Mouse (Mus musculus) right cerebral cortex, postnatal 4 days (tissue): Measurements from ENCODE around the gene Cass4.

ENCODE experiments used
- DNase-seq: peaks from one replicate; pipeline ENCODE4 v3.0.0-alpha.2; 2022

Gene Cass4

DNA sequence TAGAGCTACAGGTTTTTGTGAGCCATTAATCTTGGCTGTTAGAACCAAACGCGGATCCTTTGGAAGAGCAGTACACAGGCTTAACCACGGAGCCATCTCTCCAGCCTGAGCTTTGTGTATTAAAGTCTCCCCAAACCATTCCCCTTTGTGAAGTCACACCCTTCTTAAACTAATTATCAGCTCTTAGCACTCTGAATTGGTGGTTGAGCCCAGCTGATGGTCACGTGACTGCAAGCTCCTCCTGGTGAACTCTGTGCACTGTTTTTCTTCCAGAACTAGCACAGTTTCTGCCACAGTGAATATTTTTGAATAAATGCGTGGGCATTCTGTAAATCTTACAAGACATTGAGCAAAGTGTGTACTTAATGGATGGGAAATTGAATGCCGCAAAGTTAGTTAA lies 47.6 kb downstream of the Cass4 start:
- no peak for DNase-seq

DNA sequence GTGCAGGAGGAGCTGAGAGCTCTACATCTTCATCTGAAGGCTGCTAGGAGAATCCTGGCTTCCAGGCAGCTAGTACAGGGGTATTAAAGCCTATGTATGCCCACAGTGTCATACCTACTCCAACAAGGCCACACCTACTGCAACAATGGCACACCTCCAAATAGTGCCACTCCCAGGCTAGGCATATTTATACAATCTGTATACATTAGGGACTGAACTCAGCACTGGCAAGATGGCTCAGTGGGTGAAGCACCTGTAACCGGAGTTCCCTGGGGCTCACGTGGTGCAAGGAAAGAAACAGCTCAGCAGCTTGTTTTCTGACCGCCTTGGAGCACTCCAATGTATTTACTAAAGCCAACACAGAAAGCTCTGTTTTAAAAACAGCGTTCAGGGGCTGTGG lies 52.0 kb downstream of the Cass4 start:
- DNase-seq = no peak

DNA sequence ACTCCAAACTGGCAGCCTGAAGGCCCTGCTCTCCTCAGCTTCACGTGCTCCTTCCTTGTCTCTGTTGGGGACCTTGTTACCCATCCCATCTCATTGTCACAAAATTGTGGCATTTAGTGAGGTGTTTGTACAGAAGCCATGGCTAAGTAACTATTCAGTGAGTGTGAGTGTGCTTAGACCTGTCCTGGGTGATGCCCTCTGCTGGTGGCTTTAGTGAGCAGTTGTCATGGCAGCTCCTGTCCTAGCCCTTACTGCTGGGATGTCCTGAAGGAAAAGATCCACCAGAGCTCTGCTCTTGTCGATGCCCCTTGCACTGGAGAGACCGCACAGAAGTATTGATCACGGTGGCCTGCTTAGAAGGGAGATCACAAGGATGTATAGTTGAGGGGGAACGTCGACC lies 53.7 kb downstream of the Cass4 start:
- DNase-seq = no peak

DNA sequence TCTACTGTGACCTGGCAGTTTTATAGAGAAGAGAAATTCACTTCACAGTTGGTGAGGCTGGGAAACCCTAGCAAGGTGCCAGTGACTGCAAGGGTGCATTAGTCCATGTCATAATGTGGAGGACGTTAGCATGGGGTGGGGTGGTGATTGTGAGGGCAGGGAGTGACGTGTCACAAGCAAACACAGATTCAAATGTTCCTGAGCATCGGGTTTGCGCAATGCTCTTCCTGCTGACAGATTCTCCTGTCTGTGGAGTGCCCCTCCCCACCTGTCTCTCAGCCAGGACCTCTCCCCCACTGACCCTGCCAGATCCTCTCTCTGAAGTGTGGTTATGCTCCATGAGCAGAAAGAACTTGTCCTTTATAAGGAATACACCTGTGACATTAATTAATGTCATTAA lies 54.7 kb downstream of the Cass4 start:
- DNase-seq = no peak

DNA sequence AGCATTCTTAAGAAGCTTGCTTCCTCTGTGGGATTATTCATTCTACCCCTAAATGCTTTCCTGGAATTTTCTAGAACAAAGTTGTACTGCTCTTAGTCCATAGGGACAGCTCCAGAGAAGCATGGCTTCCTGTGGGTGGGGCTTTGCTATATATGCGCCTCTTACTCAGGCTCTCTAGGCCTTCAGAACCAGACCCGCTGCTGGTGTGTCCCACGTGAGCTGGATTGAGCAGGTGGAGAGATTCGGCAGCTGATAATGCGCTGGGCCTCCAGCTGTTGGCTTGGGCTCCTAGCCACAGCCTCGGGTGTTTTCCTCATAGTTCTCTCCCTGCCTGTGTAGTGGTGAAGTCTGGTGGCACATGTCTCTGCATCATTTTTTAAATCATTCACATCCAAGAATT lies 57.0 kb downstream of the Cass4 start:
- DNase-seq = no peak

DNA sequence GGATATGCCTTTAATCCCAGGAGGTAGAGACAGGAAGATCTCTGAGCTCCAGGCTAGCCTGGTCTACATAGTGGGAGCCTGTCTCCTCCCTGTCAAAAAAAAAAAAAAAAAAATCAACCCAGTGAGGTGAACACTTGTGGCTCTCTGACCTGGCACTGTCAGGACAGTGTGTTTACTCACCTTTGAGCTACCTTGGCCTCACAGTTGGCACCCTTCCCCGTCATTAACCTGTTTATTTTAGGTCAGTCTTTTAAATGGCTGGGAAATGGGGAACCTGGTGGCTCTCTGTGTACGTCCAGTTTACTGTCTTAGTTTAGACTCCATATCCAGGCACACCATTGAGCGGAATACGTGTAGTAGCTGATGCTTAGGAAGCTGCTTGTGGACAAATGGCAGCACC lies 58.4 kb downstream of the Cass4 start:
- no peak for DNase-seq

DNA sequence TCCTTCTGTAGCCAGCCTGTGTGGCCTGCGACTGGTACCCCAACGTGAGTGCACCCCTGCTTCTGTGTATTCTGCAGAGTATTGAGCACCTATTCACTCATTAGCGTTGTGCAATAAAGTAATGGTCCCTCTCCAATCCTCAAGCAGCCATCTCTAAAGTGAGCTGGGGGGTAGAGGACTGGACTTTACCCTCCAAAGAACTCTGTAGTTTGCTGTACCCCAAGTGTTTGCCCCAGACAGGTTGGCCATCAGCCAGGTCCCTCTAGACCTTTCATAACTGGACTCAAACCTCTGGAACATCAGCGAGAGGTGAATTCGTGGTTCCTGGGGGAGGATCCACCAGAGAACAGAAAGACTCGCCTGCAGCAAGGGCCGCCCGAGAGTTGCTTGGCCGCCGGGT lies 58.9 kb downstream of the Cass4 start:
- DNase-seq = no peak

DNA sequence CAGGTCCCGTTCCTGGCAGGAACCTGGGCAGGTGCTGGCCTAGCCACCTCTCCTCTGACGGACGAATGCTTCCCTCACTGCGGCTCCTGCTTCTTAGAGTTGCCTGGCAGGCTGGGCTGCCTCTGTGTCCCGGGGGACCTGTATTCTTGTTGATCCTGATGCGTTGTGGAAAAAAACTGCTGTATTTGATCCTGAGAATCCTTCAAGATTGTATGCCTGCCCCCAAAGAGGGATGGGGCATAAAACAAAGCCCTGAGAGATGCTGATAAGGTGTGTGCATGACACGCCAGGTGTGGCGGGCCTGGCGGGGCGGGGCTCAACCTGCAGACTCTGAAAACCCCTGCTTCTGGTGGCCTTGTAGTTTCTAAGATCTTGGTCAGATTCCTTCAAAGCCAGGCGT lies 64.9 kb downstream of the Cass4 start, which contains the start of gene Gcnt7:
Gcnt7 (minus strand) TSS at position 101 of the 400 bp plus-strand sequence.
- no peak for DNase-seq

DNA sequence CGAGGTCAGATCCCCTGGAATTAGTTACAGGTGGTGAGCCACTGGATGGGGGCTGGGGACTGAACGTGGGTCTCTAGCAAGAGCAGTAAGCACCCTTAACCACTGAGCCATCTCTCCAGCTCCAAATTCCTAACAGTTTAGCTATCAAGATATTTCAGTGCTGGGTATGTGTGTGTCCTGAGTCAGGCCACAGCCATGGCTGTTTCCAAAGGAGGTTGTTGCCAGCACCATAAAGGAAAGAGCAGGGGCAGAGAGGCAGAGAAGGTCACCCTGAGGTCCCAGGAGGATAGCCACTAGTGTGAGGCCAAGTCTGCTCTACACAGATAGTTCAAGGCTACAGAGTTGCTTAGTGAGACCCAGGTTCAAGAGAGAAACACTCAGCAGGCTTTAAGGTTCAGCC lies 67.1 kb downstream of the Cass4 start:
- no peak for DNase-seq

DNA sequence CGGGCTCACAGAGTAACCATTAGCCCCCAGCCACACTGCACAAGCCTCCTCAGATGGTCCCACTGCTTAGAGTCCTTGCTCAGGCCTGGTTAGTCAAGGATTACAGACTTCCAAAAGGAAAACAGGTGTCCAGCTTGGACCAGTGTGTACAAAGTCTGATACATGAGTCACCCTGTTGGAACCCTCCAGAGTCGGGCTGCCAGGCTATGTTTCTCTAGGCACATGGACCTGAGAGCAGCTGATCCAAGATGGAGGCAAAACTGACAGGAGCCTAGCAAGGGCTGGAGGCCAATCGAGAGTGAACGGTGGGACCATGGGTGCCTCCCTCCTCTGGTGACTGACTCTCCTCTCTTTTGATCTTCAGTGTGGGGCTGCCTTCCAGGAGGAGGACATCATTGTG lies 69.2 kb downstream of the Cass4 start:
- no peak for DNase-seq

DNA sequence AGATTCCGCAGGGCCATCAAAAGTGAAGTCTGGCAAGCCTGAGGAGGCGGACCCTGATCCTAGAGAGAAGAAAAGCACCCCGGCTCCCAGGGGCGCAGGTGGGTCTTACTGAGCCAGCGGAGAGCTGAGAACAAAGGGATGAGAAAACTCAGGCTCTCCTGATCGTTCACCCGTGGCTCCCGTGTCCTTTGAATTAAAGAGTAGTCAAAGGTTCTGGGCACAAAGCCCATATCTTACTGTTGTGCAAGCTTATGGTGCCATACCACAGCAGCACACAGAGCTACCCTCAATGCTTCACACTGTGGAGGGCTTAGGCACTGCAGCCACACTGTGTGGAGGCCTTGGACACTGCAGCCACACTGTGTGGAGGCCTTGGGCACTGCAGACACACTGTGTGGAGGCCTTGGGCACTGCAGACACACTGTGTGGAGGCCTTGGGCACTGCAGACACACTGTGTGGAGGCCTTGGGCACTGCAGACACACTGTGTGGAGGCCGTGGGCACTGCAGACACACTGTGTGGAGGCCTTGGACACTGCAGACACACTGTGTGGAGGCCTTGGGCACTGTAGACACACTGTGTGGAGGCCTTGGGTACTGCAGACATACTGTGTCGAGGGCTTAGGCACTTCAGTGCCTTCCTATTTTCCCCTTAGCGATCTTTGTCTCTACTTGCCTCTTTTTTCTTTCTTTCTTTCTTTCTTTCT lies 73.0 kb downstream of the Cass4 start:
- DNase-seq = no peak

DNA sequence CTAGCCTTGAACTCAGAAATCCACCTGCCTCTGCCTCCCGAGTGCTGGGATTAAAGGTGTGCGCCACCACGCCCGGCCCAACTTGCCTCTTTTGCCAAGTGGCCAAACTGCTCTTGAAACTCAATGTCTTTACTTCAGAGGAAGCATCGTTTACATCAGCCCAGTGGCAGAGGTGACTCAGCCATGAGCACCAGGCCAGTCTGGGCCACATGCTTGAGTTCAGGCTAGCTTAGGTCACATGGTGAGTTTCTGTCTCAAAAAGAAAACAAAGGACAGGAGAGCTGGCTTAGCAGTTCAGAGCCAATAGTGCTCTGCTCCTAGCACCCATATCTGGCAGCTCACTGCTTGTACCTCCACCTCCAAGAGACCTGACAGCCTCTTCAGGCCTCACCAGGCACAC lies 73.6 kb downstream of the Cass4 start:
- DNase-seq = no peak

DNA sequence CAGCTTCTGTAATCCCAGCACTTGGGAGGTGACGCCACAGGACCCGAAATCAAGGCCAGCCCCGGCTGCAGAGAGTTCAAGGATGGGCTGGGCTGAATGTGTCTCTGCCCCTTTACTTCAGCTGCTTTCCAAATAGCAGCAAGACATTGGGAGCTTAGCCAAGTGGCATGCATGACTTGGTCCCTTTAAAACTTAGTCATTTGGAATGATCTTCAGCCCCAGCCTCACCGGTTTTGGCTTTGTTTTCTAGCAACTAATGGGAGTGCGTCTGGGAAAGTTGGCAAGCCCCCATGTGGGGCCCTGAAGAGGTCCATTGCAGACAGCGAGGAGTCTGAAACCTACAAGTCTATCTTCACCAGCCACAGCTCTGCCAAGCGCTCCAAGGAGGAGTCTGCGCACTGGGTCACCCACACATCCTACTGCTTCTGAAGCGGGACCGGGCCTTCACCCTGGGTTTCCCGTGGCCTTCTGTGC lies 74.8 kb downstream of the Cass4 start:
- DNase-seq = no peak

DNA sequence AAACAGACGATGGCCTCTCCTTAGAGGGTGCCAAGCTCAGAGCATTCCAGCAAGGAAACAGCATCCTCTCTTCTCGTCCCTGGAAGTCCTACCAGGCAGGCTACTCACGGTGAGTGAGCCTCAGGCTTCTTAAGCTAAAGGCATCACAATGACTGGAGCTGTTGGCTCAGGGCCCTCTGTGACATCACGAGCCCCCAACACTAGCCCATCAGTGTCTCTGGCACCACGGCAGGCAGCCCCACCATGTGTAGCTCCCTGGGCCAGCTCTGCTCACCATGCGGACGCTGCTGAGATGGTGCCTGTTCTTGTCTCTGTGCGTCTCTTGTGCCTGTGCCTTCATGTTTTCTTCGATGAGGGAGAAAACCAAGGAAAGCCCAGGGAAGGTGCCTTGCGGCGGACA lies 78.7 kb downstream of the Cass4 start, which contains the start of gene Fam209:
Fam209 (plus strand) TSS at position 203 of the 400 bp plus-strand sequence.
- DNase-seq = no peak

DNA sequence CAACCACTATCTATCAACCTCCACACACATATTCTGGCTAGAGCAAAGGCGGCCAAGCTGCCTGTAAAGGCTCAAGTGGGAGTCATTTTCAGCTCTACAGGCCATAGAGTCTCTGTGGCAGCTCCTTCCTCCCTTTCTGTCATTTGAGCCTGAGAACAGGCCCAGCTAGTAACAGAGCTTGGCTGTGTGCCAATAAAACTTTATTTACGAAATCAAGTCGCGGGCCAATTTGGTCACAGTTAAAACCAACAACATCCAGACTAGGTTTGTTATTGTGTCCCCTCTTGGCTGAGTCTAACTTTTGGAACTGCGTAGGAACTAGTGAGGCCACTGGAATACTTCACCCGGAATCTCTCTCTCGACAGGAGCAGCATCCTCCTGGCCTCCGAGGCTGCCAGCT lies 80.0 kb downstream of the Cass4 start:
- no peak for DNase-seq

DNA sequence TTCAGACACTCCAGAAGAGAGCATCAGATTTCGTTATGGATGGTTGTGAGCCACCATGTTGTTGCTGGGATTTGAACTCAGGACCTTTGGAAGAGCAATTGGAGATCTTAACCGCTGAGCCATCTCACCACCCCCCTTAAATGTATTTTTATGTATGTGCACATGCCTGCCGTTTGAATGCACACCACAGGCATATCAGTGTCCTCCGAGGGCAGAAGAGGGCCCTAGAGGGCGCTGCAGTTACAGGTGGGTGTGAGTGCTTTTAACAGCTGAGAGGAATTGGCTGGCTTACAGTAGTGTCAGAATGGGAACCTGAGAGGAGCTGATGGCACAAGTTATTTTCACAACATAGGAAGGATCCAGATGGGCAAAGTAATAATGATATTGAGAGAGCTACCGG lies 81.4 kb downstream of the Cass4 start:
- no peak for DNase-seq

DNA sequence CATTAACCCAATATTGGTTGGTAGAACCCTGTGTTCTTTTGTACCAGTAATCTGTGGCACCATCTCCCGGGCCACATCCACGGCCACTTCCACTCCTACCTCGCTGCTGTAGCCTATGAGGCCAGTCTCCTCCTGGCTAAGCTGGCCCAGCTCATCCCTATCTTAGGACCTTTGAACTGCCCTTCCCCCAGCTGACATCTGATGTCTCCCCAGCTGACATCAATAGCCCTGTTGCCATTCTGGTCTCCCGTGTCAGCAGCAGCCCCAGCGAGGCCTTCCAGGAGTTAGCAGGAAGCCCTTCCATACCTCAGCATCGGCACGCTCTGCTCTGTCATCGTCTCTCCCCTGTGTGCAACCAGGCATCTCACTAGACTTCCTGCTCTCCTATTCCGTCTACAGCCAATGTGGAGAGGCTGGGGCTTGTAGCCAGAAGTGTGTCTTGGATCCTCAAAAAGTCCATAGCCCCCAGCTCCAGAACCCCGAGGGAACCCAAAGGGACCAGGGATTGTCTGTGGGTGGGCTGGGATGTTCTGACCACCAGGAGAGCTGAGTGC lies 83.2 kb downstream of the Cass4 start:
- DNase-seq = no peak

DNA sequence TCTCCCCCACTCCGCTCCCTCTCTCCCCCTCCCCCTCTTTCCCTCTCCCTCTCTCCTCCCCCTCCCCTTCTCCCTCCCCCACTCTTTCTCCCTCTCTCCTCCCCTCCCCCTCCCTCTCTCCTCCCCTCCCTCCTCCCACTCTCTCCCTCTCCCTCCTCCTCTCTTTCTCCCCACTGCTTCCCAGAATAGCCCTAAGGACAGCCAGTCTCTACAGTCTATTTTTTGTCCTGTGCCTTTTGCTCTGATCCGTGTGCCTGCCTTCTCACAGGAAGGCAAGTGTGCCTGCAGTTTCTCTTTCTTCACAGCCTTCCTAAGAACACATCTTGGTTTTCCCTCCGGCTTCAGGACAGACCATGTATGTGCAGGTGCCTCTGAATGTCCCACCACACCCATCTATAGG lies 83.8 kb downstream of the Cass4 start:
- DNase-seq = no peak

DNA sequence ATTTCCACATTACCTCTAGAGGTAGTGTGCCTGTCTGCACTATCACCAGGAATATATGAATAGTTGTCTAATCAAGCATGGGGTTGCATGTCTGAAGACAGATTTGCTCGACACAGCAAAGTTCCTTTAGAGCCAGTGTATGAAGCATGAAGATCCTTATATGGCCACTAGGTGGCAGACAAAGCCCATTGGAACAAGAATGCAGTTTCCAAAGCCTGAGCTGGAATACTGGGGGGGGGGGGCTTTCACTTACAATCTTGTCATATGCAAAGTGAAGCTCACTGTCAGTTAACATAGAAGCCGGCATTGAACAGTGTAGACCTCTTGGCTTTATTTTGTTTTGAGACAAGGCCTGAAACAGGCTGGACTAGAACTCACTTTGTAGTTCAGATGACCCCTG lies 84.3 kb downstream of the Cass4 start:
- DNase-seq = no peak

DNA sequence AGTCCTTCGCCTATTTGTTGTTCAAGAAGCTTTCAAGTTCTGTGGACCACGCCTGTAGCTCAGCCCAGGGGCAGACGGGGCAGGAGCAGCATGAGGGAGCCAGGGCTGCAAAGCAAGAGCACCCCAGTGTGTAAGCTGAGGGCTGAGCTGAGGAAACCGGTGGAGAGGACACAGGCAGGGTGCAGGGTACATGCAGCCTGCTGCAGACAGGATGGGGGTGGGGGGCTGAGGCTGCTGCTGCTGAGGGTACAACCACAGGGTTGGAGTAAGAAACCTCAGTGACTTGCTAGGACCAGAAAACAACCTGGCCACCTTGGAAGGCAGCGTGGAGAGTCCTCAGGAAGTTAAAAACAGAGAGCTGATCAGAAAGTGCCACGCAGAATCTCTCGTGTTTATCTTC lies 86.7 kb downstream of the Cass4 start:
- no peak for DNase-seq

DNA sequence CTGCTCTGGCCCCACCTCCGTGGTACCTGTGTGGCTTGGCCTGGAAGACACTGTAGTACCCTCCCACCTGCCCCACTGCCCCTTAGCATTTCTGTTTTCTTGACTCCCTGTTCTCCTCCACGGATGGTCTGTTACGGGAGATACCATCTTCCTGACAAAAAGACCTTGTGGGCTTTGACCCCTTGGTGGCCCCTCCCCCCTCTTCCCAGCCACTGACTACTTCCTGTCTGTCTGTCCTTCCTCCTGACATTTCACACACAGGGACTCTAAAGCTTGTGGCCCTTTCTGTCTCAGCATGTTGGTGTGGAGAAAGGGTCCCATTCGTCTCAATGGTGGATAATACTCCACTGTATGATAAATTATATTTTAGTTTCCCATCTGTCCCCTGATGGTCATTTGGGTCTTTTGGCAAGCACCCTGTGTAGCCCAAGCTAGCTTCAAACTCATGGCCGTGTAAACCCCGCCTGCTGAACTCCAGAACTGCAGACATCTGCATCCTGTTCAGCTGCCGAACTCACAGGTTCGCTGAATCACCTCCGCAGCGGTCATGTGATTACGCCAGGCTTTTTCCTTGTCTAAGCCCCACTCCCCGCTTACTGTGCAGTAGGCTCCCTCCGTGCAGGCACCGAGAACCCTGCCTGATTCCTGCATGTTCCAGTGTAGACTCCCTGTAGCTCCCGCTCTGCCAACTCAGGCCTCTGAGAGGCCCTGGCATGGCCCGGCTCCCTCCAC lies 88.2 kb downstream of the Cass4 start:
- DNase-seq = no peak
